Mouse (Mus musculus) ES-E14 (cell line): ENCODE measurements around the gene Arntl. TPM values are rescaled to one million over a fixed set of nuclear protein-coding genes. Genes with fewer than 3 reads are reported as not detected.
A peak's percentile ranks its signal among the peaks of the same experiment; 100 is the strongest.

Experiments used
- DNase-seq: peaks from one replicate; pipeline ENCODE4 v3.0.0-alpha.2; 2013; ENCODE audit warnings: low read depth, low spot score
- H3K27ac ChIP-seq: 2 replicates; pipeline ENCODE4 v1.5.1; 2012; ENCODE audit warnings: low read depth, mild to moderate bottlenecking, low read length, moderate library complexity, mixed read lengths; ENCODE audit not compliant: poor library complexity, insufficient read depth, severe bottlenecking
- H3K36me3 ChIP-seq: 2 replicates; pipeline ENCODE4 v1.6.1; 2012; ENCODE audit warnings: mild to moderate bottlenecking, low read length, moderate library complexity, mixed read lengths; ENCODE audit not compliant: control insufficient read depth, poor library complexity, insufficient read depth, severe bottlenecking
- H3K4me1 ChIP-seq, 2 experiments: fragments of 150-350 bp in 1 of 2; sonication (generic) in 1 of 2; 2 replicates each; pipeline ENCODE4 v1.6.1; 2012; ENCODE audit warnings: low read length in 2 of 2, mild to moderate bottlenecking in 1 of 2, mixed read lengths in 1 of 2; ENCODE audit not compliant: control insufficient read depth in 2 of 2, insufficient read depth in 2 of 2, poor library complexity in 1 of 2
- H3K4me3 ChIP-seq, 2 experiments: fragments of 150-350 bp in 1 of 2; sonication (generic) in 1 of 2; 2 replicates each; pipeline ENCODE4 v1.5.1; 2012; ENCODE audit warnings: low read length in 2 of 2, low read depth in 1 of 2, mild to moderate bottlenecking in 1 of 2, mixed read lengths in 1 of 2; ENCODE audit not compliant: insufficient read depth in 1 of 2, poor library complexity in 1 of 2, severe bottlenecking in 1 of 2
- H3K9ac ChIP-seq: 2 replicates; pipeline ENCODE4 v1.6.1; 2012; ENCODE audit warnings: low read depth, mild to moderate bottlenecking, low read length, mixed read lengths; ENCODE audit not compliant: poor library complexity, insufficient read depth, severe bottlenecking
- H3K9me3 ChIP-seq: fragments of 150-350 bp; sonication (generic); 2 replicates; pipeline ENCODE4 v1.6.1; 2012; ENCODE audit warnings: low read depth, mild to moderate bottlenecking, low read length; ENCODE audit not compliant: control insufficient read depth, insufficient read depth
- CHD2 ChIP-seq: IDR thresholded peaks from 2 replicates; pipeline ENCODE4 v1.6.1; 2014; ENCODE audit warnings: mild to moderate bottlenecking, low read depth, low read length, inconsistent platforms
- HCFC1 ChIP-seq: IDR thresholded peaks from 2 replicates; pipeline ENCODE4 v1.6.1; 2012; ENCODE audit warnings: low read length, inconsistent platforms, borderline replicate concordance; ENCODE audit not compliant: insufficient read depth
- MAFK ChIP-seq: IDR thresholded peaks from 2 replicates; pipeline ENCODE4 v1.6.1; 2014; ENCODE audit warnings: mild to moderate bottlenecking, low read depth, low read length, inconsistent platforms; ENCODE audit not compliant: insufficient read depth
- ZC3H11A ChIP-seq: IDR thresholded peaks from 2 replicates; pipeline ENCODE4 v1.6.1; 2012; ENCODE audit warnings: low read depth, mild to moderate bottlenecking, inconsistent platforms, low read length, borderline replicate concordance
- ZNF384 ChIP-seq: IDR thresholded peaks from 2 replicates; pipeline ENCODE4 v1.6.1; 2012; ENCODE audit warnings: low read depth, low read length, inconsistent platforms
- in situ Hi-C, 2 experiments: fragments of 600-800 bp; cut with MboI; formaldehyde crosslinking; loops; one replicate each; pipeline ENCODE4 v1.15.1; 2025; ENCODE audit warnings: low sequenced_read_pairs in 2 of 2, inconsistent platforms in 1 of 2; ENCODE audit not compliant: unreplicated experiment in 2 of 2
- total RNA-seq: library from RNA; depleted of rRNA; stranded (reverse); fragments of 300-350 nt; gene quantifications from 2 replicates; pipeline ENCODE4 v1.2.3, GENCODE M21; 2012

Gene Arntl
- total RNA-seq, 1 experiment: 10.0 TPM

- no peaks in the 10 kb centered on the region for H3K9me3 ChIP-seq
- H3K4me1 ChIP-seq: peaks cover 0 to 2% of the 10 kb centered on the region in 2 experiments; a peak in 2 of 4 replicates
- DNase-seq: no peak
- in situ Hi-C loops: no loop called here
- TF ChIP-seq HCFC1 (no peak), ZC3H11A (no peak), ZNF384 (no peak), CHD2 (no peak), MAFK (no peak)
- H3K36me3 ChIP-seq: no peaks in the 10 kb centered on the region
- no peak overlapping the region for H3K27ac ChIP-seq
- H3K4me3 ChIP-seq: no peak overlapping the region
- H3K9ac ChIP-seq: no peak overlapping the region
Observed at GRCm38 (mm10) chr7:113249134-113249825, 42.0 kb downstream of the Arntl start.

- in situ Hi-C loops: loop anchor here (5.0 to 25.0 kb wide), 3 partner anchors 106 to 338 kb away; no protein-coding TSS in a partner anchor
- peak; percentile 41 for DNase-seq
- no peak overlapping the region for H3K4me3 ChIP-seq
- H3K36me3 ChIP-seq: no peaks in the 10 kb centered on the region
- no peaks in the 10 kb centered on the region for H3K9me3 ChIP-seq
- H3K9ac ChIP-seq: no peak overlapping the region
- TF ChIP-seq MAFK (no peak), ZC3H11A (peak; percentile 31; the same call in 1 of the 2 replicates)
- H3K4me1 ChIP-seq: peaks cover 0 to 2% of the 10 kb centered on the region in 2 experiments; a peak in 2 of 4 replicates
- no peak overlapping the region for H3K27ac ChIP-seq
Observed at GRCm38 (mm10) chr7:113250433-113250991, 43.2 kb downstream of the Arntl start.

GRCm38 (mm10) chr7:113251001-113251400 is 43.7 kb downstream of the Arntl start:
- H3K4me3 ChIP-seq: no peak overlapping the region
- H3K36me3 ChIP-seq: no peaks in the 10 kb centered on the region
- H3K9me3 ChIP-seq: no peaks in the 10 kb centered on the region
- no peak overlapping the region for H3K27ac ChIP-seq
- TF ChIP-seq HCFC1 (no peak), ZC3H11A (no peak), CHD2 (no peak), MAFK (no peak), ZNF384 (no peak)
- DNase-seq: no peak
- no peak overlapping the region for H3K9ac ChIP-seq
- in situ Hi-C loops: loop anchor here (5.0 to 25.0 kb wide), 3 partner anchors 106 to 339 kb away; no protein-coding TSS in a partner anchor
- peaks cover 0 to 2% of the 10 kb centered on the region in 2 experiments; a peak in 2 of 4 replicates for H3K4me1 ChIP-seq

GRCm38 (mm10) chr7:113251554-113251953 is 44.3 kb downstream of the Arntl start:
- H3K4me3 ChIP-seq: no peak overlapping the region
- H3K27ac ChIP-seq: no peak overlapping the region
- H3K9me3 ChIP-seq: no peaks in the 10 kb centered on the region
- TF ChIP-seq MAFK (no peak), CHD2 (no peak), ZNF384 (no peak), HCFC1 (no peak), ZC3H11A (no peak)
- no peak overlapping the region for H3K9ac ChIP-seq
- no peak for DNase-seq
- peaks cover 0 to 2% of the 10 kb centered on the region in 2 experiments; a peak in 2 of 4 replicates for H3K4me1 ChIP-seq
- H3K36me3 ChIP-seq: no peaks in the 10 kb centered on the region
- in situ Hi-C loops: loop anchor here (5.0 to 25.0 kb wide), 3 partner anchors 107 to 339 kb away; no protein-coding TSS in a partner anchor
